Mouse (Mus musculus) limb, embryonic 12.5 days (tissue): ENCODE data around the gene Psma6. TPM values are rescaled to one million over a fixed set of nuclear protein-coding genes. Genes with fewer than 3 reads are reported as not detected.

Experiments used
- ATAC-seq: fragments of 200-750 bp; cut with Nextera tagmentation; 2 replicates; pipeline ENCODE4 v1.8.0; 2017; ENCODE audit warnings: low read depth, moderate TSS enrichment; ENCODE audit not compliant: insufficient number of reproducible peaks, insufficient read depth, low FRiP score, low TSS enrichment
- H3K27ac ChIP-seq: fragments of 300-500 bp; sonication (generic); 2 replicates; pipeline ENCODE4 v1.5.1; 2016; ENCODE audit warnings: mild to moderate bottlenecking, moderate library complexity
- H3K27me3 ChIP-seq: fragments of 300-500 bp; sonication (generic); 2 replicates; pipeline ENCODE4 v1.6.1; 2016; ENCODE audit warnings: mild to moderate bottlenecking, moderate library complexity
- H3K36me3 ChIP-seq: fragments of 300-500 bp; sonication (generic); 2 replicates; pipeline ENCODE4 v1.6.1; 2016; ENCODE audit warnings: mild to moderate bottlenecking, moderate library complexity
- H3K4me1 ChIP-seq: fragments of 300-500 bp; sonication (generic); replicated peaks from 2 replicates; pipeline ENCODE4 v1.6.1; 2016
- H3K4me2 ChIP-seq: fragments of 300-500 bp; sonication (generic); 2 replicates; pipeline ENCODE4 v1.6.1; 2016; ENCODE audit warnings: mild to moderate bottlenecking, moderate library complexity
- H3K4me3 ChIP-seq: fragments of 300-500 bp; sonication (generic); replicated peaks from 2 replicates; pipeline ENCODE4 v1.5.1; 2016; ENCODE audit warnings: mild to moderate bottlenecking
- H3K9ac ChIP-seq: fragments of 300-500 bp; sonication (generic); replicated peaks from 2 replicates; pipeline ENCODE4 v1.6.1; 2016; ENCODE audit warnings: mild to moderate bottlenecking, moderate library complexity
- H3K9me3 ChIP-seq: fragments of 300-500 bp; sonication (generic); 2 replicates; pipeline ENCODE4 v1.6.1; 2016; ENCODE audit warnings: mild to moderate bottlenecking, moderate library complexity
- WGBS: fragments of 180-500 bp; shearing (Covaris S2); methylation state at CpG from one replicate; pipeline ENCODE4 v1.1.7; 2016; 5-methylcytosine and 5-hydroxymethylcytosine counted together
- polyA plus RNA-seq: library from polyadenylated mRNA; unstranded; fragments of >200 nt; fragmentation: Nextera tagmentation; extraction: Ambion mirVana; gene quantifications from 2 replicates; pipeline ENCODE4 v1.2.1, GENCODE M21; 2016

Psma6 gene
- polyA plus RNA-seq, 1 experiment from 2014 or later, result 458 TPM

GRCm38 (mm10) chr12:55376956-55377609 is 6.9 kb upstream of the Psma6 start:
- H3K9me3 ChIP-seq, result no peaks in the 10 kb centered on the region
- no peaks in the 10 kb centered on the region for H3K4me1 ChIP-seq
- ATAC-seq, result no peak
- H3K9ac ChIP-seq, result no peak overlapping the region
- 89% methylated on average over 16 of the region's 16 CpGs for WGBS
- H3K4me3 ChIP-seq, result no peak overlapping the region
- H3K27me3 ChIP-seq, result no peaks in the 10 kb centered on the region
- H3K4me2 ChIP-seq, result no peak overlapping the region
- no peak overlapping the region for H3K27ac ChIP-seq
- H3K36me3 ChIP-seq, result peaks cover 11% of the 10 kb centered on the region; the same call in 1 of the 2 replicates

- Histone ChIP-seq H3K4me3 (no peak overlapping the region), H3K36me3 (peaks cover 16% of the 10 kb centered on the region), H3K9ac (no peak overlapping the region), H3K4me2 (no peak overlapping the region), H3K27me3 (no peaks in the 10 kb centered on the region), H3K4me1 (no peaks in the 10 kb centered on the region), H3K9me3 (no peaks in the 10 kb centered on the region), H3K27ac (no peak overlapping the region)
- no peak for ATAC-seq
- 73% methylated on average over 6 of the region's 6 CpGs for WGBS
Observed at GRCm38 (mm10) chr12:55377610-55377980, 6.4 kb upstream of the Psma6 start.

- H3K4me3 ChIP-seq, result no peak overlapping the region
- H3K4me1 ChIP-seq, result peaks cover 17% of the 10 kb centered on the region
- no peaks in the 10 kb centered on the region for H3K27me3 ChIP-seq
- no peak for ATAC-seq
- no peak overlapping the region for H3K9ac ChIP-seq
- peaks cover 12% of the 10 kb centered on the region for H3K36me3 ChIP-seq
- WGBS, result 90% methylated on average over 3 of the region's 3 CpGs
- H3K27ac ChIP-seq, result peak overlapping the region; percentile 37; the same call in 1 of the 2 replicates
- no peak overlapping the region for H3K4me2 ChIP-seq
- H3K9me3 ChIP-seq, result no peaks in the 10 kb centered on the region
Observed at GRCm38 (mm10) chr12:55384826-55385225, 804 bp downstream of the Psma6 start.

GRCm38 (mm10) chr12:55385931-55386330 is 1.9 kb downstream of the Psma6 start:
- Histone ChIP-seq H3K36me3 (peaks cover 12% of the 10 kb centered on the region), H3K4me2 (no peak overlapping the region), H3K4me1 (peaks cover 22% of the 10 kb centered on the region), H3K9me3 (no peaks in the 10 kb centered on the region), H3K27ac (no peak overlapping the region), H3K9ac (no peak overlapping the region), H3K27me3 (no peaks in the 10 kb centered on the region), H3K4me3 (no peak overlapping the region)
- 63% methylated on average over 6 of the region's 6 CpGs for WGBS
- no peak for ATAC-seq

- ATAC-seq, result no peak
- H3K4me2 ChIP-seq, result no peak overlapping the region
- WGBS, result 78% methylated on average over 9 of the region's 9 CpGs
- no peak overlapping the region for H3K9ac ChIP-seq
- H3K9me3 ChIP-seq, result no peaks in the 10 kb centered on the region
- H3K27me3 ChIP-seq, result no peaks in the 10 kb centered on the region
- peaks cover 22% of the 10 kb centered on the region for H3K4me1 ChIP-seq
- H3K36me3 ChIP-seq, result peaks cover 12% of the 10 kb centered on the region
- no peak overlapping the region for H3K27ac ChIP-seq
- no peak overlapping the region for H3K4me3 ChIP-seq
Observed at GRCm38 (mm10) chr12:55386456-55386855, 2.4 kb downstream of the Psma6 start.

- WGBS, result 75% methylated on average over 7 of the region's 7 CpGs
- Histone ChIP-seq H3K4me3 (no peak overlapping the region), H3K27me3 (no peaks in the 10 kb centered on the region), H3K36me3 (peaks cover 6% of the 10 kb centered on the region), H3K4me2 (no peak overlapping the region), H3K27ac (no peak overlapping the region), H3K4me1 (peaks cover 22% of the 10 kb centered on the region), H3K9ac (no peak overlapping the region), H3K9me3 (no peaks in the 10 kb centered on the region)
- ATAC-seq, result no peak
Observed at GRCm38 (mm10) chr12:55387083-55387787, 3.2 kb downstream of the Psma6 start.

GRCm38 (mm10) chr12:55387788-55388465 is 3.9 kb downstream of the Psma6 start:
- H3K9ac ChIP-seq, result no peak overlapping the region
- no peak overlapping the region for H3K4me3 ChIP-seq

GRCm38 (mm10) chr12:55388478-55388877 is 4.5 kb downstream of the Psma6 start:
- Histone ChIP-seq H3K9ac (no peak overlapping the region), H3K4me1 (peaks cover 22% of the 10 kb centered on the region), H3K4me2 (no peak overlapping the region), H3K27me3 (no peaks in the 10 kb centered on the region), H3K4me3 (no peak overlapping the region), H3K27ac (no peak overlapping the region), H3K36me3 (no peaks in the 10 kb centered on the region), H3K9me3 (no peaks in the 10 kb centered on the region)
- ATAC-seq, result no peak
- WGBS, result 60% methylated on average over 6 of the region's 6 CpGs

More at GRCm38 (mm10) chr12:55387788-55388465, 3.9 kb downstream of the Psma6 start:
- ATAC-seq, result no peak
- H3K27ac ChIP-seq, result no peak overlapping the region
- no peaks in the 10 kb centered on the region for H3K27me3 ChIP-seq
- 62% methylated on average over 11 of the region's 11 CpGs for WGBS
- H3K4me2 ChIP-seq, result no peak overlapping the region
- no peaks in the 10 kb centered on the region for H3K9me3 ChIP-seq
- H3K4me1 ChIP-seq, result peaks cover 22% of the 10 kb centered on the region
- no peaks in the 10 kb centered on the region for H3K36me3 ChIP-seq

GRCm38 (mm10) chr12:55389132-55390081 is 5.4 kb downstream of the Psma6 start:
- WGBS, result 80% methylated on average over 17 of the region's 17 CpGs
- no peak overlapping the region for H3K27ac ChIP-seq

GRCm38 (mm10) chr12:55392120-55392519 is 8.1 kb downstream of the Psma6 start:
- H3K27me3 ChIP-seq, result no peaks in the 10 kb centered on the region
- H3K27ac ChIP-seq, result no peak overlapping the region
- H3K4me1 ChIP-seq, result peaks cover 13% of the 10 kb centered on the region; the same call in 1 of the 2 replicates
- H3K36me3 ChIP-seq, result no peaks in the 10 kb centered on the region
- no peak overlapping the region for H3K9ac ChIP-seq
- ATAC-seq, result no peak
- H3K9me3 ChIP-seq, result no peaks in the 10 kb centered on the region
- H3K4me3 ChIP-seq, result no peak overlapping the region
- no peak overlapping the region for H3K4me2 ChIP-seq

More at GRCm38 (mm10) chr12:55389132-55390081, 5.4 kb downstream of the Psma6 start:
- Histone ChIP-seq H3K4me2 (no peak overlapping the region), H3K36me3 (no peaks in the 10 kb centered on the region), H3K9ac (0 out of 2 replicates have a peak overlapping the region, but pooled peaks have one; percentile 13), H3K4me3 (no peak overlapping the region), H3K27me3 (no peaks in the 10 kb centered on the region), H3K9me3 (no peaks in the 10 kb centered on the region), H3K4me1 (peaks cover 16% of the 10 kb centered on the region; the same call in 1 of the 2 replicates)
- ATAC-seq, result no peak
